Mouse (Mus musculus): ENCODE data around the gene Celsr1. TPM values are rescaled to one million over a fixed set of nuclear protein-coding genes. Genes with fewer than 3 reads are reported as not detected.

Celsr1 gene
- polyA plus RNA-seq, 1 experiment from 2014 or later, result 4.8 TPM

DNA sequence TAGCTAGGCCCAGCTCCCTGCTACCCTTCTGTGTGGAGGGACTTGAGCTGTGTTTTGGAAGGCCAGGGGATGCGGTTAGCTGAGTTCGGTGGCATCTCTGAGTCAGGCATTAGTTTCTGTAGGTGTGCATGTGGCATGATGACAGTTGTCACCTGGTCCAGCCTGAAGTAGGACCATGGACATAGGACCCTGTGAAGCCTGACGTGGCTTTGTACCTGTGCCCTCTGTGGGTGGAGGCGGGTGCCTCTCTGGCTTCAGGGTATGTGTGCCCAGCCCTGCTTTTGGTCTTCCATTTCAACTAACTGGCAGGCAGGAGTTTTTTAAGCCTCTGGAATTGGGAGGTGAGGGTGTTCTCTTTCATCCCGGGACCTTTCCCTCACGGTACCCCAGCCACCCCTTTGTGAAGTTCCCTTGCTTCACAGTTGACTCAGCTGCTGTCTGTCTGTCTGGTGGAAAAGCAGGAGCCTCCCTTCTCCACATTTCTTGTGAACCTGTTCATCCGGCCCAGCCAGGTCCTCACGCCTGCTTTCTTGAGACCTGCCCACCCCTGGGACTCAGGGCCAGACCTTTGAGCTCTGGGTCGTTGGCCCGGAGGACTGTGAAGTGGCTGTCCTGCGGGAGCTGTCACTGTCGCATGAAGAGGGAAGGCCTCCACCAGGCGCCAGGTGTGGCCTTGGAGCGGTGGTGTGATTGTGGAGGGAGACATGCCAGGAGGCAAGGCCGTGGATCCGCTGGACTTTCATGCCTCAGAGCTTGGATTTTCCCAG, 40.8 kb upstream of the Celsr1 start:
- Histone ChIP-seq H3K27ac (peak overlapping the region; percentile 14), H3K36me3 (no peaks in the 10 kb centered on the region), H3K4me1 (peaks cover 32% of the 10 kb centered on the region), H3K9me3 (no peaks in the 10 kb centered on the region), H3K27me3 (no peaks in the 10 kb centered on the region), H3K9ac (no peak overlapping the region), H3K4me2 (no peak overlapping the region; the same call in 1 of the 2 replicates), H3K4me3 (no peak overlapping the region)
- 69% methylated on average over 16 of the region's 16 CpGs for WGBS
- ATAC-seq (ENCODE audit: borderline replicate concordance, extremely low read depth, low FRiP score, low TSS enrichment), result no peak

DNA sequence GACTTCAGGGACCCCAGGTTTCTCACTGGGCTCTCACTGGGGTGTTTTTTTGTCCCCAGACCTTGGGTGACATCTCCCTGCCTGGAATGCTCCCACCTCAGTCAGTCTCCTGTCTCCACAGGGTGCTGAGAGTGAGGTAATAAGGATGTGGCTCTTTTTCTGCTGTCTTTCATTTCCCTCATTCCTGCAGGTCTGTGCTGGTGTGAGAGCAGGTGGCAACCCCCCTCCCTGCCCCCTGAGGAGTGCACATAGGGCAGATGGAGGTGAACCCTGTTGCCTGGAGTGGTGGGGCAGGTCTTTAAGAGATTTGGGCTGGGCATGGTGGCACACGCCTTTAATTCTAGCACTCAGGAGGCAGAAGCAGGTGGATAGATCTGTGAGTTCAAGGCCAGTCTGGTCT, 37.6 kb upstream of the Celsr1 start:
- Histone ChIP-seq H3K4me3 (no peak overlapping the region), H3K4me1 (peaks cover 47% of the 10 kb centered on the region), H3K27me3 (no peaks in the 10 kb centered on the region), H3K9me3 (no peaks in the 10 kb centered on the region), H3K9ac (no peak overlapping the region), H3K36me3 (no peaks in the 10 kb centered on the region), H3K27ac (no peak overlapping the region), H3K4me2 (no peak overlapping the region)
- WGBS, result 64% methylated on average over 1 of the region's 1 CpGs
- no peak for ATAC-seq (ENCODE audit: borderline replicate concordance, extremely low read depth, low FRiP score, low TSS enrichment)

DNA sequence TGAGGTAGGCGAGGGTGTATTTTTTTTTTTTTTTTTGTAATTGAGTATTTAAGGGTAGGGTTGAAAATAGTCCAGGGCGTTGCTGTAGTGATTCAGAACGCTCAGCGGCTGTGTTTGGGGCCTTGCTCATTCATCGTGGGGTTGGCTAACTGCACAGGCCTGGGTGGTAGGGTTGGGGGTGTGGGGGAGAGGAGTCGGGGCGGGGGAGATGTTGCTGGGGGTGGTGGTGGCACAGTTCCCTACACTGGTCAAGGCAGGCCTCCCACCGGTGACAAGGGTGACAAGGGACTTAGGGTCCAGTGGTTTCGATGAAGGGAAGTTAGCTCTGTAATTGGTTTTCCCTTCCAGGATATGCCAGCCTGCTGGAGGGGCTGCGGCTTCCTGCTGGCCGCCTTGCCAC, 36.8 kb upstream of the Celsr1 start:
- no peaks in the 10 kb centered on the region for H3K36me3 ChIP-seq
- H3K27me3 ChIP-seq, result no peaks in the 10 kb centered on the region
- no peak for ATAC-seq (ENCODE audit: borderline replicate concordance, extremely low read depth, low FRiP score, low TSS enrichment)
- no peak overlapping the region for H3K4me2 ChIP-seq
- peaks cover 47% of the 10 kb centered on the region for H3K4me1 ChIP-seq
- no peak overlapping the region for H3K4me3 ChIP-seq
- H3K9me3 ChIP-seq, result no peaks in the 10 kb centered on the region
- H3K27ac ChIP-seq, result no peak overlapping the region
- H3K9ac ChIP-seq, result no peak overlapping the region
- 61% methylated on average over 11 of the region's 11 CpGs for whole genome bisulfite sequencing

DNA sequence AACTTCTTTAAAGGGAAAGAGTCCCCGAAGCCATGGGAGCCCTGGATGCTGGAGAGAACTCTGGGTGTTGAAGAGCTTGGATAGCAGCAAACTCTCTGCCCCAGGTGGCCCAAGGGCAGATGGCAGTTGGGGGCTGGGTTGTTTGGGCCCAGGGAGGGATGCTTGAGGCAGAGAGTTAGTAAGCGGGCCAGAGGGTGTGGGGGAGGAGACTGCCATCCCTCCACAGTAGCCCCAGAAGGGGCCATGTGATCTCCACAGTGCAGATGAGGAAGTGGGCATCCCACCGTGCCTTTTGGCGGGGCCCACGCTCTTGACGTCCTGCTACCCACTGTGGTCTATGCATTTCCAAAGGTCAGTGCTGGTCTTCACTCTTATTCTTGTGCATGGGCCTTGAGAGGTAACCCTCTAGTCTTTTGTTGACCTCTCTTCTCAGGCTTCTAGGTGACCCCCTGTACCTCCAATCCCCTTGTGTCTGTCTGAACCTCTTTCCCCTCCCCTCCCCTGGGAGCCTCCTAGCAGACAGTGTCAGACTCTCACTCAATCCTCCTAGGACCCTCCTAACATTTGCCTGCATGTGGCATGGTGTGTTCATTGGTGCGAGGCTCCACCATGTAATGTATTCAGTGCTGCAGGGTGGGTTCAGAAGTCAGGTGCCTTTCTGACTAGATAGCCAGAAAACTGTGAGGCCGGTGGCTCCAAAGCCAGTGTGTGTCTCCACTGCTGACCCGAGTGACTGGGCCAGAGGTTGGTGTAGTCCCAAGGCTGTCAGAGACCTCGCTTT, 35.6 kb upstream of the Celsr1 start:
- H3K36me3 ChIP-seq, result no peaks in the 10 kb centered on the region
- no peak overlapping the region for H3K27ac ChIP-seq
- no peak overlapping the region for H3K4me2 ChIP-seq
- ATAC-seq (ENCODE audit: borderline replicate concordance, extremely low read depth, low FRiP score, low TSS enrichment), result no peak
- no peak overlapping the region for H3K9ac ChIP-seq
- H3K4me1 ChIP-seq, result peaks cover 42% of the 10 kb centered on the region
- no peaks in the 10 kb centered on the region for H3K27me3 ChIP-seq
- no peaks in the 10 kb centered on the region for H3K9me3 ChIP-seq
- WGBS, result 80% methylated on average over 10 of the region's 10 CpGs
- no peak overlapping the region for H3K4me3 ChIP-seq

DNA sequence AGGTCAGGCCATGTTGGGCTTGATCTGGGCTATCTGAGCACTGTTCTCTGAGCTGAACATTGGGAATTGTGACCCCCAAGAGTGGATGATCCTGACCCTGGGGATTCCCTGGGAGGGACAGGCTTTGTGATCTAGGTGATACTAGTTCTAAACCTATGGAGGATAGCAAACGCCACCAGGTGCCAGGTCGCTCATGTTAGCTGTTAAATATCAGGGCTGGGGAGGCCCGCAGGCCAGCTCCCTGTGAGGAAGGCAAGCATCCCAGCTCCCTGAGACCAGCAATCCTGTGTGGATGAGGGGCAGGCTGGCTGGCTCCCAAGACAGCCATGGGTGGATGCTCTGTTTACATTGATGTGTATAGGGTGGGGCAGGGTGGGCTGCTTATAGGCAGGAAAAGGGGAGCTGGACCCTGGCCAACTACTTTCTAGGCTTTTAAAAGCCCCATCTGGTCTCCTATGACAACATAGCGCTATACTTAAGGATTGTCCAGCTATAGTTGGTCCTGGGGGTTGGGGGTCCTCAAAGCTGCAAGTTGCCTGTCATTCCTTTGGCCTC, 34.4 kb upstream of the Celsr1 start:
- Histone ChIP-seq H3K4me3 (no peak overlapping the region), H3K4me1 (peaks cover 37% of the 10 kb centered on the region), H3K4me2 (no peak overlapping the region), H3K27ac (peak overlapping the region; percentile 36; the same call in 1 of the 2 replicates), H3K27me3 (no peaks in the 10 kb centered on the region), H3K9ac (no peak overlapping the region), H3K9me3 (no peaks in the 10 kb centered on the region), H3K36me3 (no peaks in the 10 kb centered on the region)
- WGBS, result 65% methylated on average over 4 of the region's 4 CpGs
- no peak for ATAC-seq (ENCODE audit: borderline replicate concordance, extremely low read depth, low FRiP score, low TSS enrichment)

DNA sequence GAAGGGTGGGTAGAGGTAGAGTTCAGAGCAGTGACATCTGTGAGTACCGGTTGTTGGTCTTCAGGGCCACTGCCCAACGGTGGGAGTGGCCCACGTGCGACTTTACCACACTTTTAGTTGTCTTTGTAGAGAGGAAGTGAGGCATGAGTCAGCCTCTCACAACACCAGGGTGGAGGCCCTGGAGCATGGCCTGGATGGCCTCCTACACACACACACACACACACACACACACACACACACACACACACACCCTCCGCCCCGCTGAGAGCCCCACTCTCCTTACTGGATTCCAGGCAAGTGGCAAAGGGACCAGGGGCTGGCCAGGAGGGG, 34.0 kb upstream of the Celsr1 start:
- Histone ChIP-seq H3K4me2 (no peak overlapping the region), H3K4me3 (no peak overlapping the region), H3K27ac (peak overlapping the region; percentile 36; the same call in 1 of the 2 replicates), H3K9ac (no peak overlapping the region), H3K4me1 (peaks cover 37% of the 10 kb centered on the region), H3K27me3 (no peaks in the 10 kb centered on the region), H3K36me3 (no peaks in the 10 kb centered on the region), H3K9me3 (no peaks in the 10 kb centered on the region)
- WGBS, result 36% methylated on average over 6 of the region's 6 CpGs
- ATAC-seq (ENCODE audit: borderline replicate concordance, extremely low read depth, low FRiP score, low TSS enrichment), result peak; percentile 43; the same call in 1 of the 2 replicates

- WGBS, result 38% methylated on average over 14 of the region's 14 CpGs
- Histone ChIP-seq H3K4me2 (no peak overlapping the region), H3K27me3 (no peaks in the 10 kb centered on the region), H3K4me1 (peaks cover 40% of the 10 kb centered on the region), H3K27ac (peak overlapping the region; percentile 36; the same call in 1 of the 2 replicates), H3K36me3 (no peaks in the 10 kb centered on the region), H3K9me3 (no peaks in the 10 kb centered on the region), H3K9ac (no peak overlapping the region), H3K4me3 (no peak overlapping the region)
- ATAC-seq (ENCODE audit: borderline replicate concordance, extremely low read depth, low FRiP score, low TSS enrichment), result 0 out of 2 replicates have a peak, but pooled peaks have one; percentile 32
Measured at GRCm38 (mm10) chr15:86066836-86067580, 33.4 kb upstream of the Celsr1 start.

DNA sequence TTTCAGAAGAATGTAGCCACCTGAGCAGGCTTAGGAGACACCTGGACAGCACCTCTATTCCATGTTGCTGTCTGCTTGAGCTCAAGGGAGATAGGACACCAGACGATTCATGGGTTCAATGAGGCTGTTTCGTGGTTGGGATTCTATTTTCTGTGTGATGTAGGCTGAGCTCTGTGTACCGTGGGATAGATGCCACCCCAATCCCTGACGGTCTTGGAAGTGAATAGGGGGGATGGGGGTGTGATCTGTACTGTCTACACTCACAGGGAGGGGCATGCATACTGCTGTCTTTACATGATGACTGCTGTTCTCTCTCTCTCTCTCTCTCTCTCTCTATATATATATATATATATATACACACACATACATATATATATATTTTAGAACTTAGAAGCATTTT, 31.8 kb upstream of the Celsr1 start:
- no peaks in the 10 kb centered on the region for H3K9me3 ChIP-seq
- WGBS, result 86% methylated on average over 4 of the region's 4 CpGs
- no peak overlapping the region for H3K4me2 ChIP-seq
- no peaks in the 10 kb centered on the region for H3K36me3 ChIP-seq
- no peak overlapping the region for H3K4me3 ChIP-seq
- H3K27me3 ChIP-seq, result no peaks in the 10 kb centered on the region
- no peak overlapping the region for H3K27ac ChIP-seq
- ATAC-seq (ENCODE audit: borderline replicate concordance, extremely low read depth, low FRiP score, low TSS enrichment), result no peak
- H3K9ac ChIP-seq, result no peak overlapping the region
- H3K4me1 ChIP-seq, result peaks cover 50% of the 10 kb centered on the region

DNA sequence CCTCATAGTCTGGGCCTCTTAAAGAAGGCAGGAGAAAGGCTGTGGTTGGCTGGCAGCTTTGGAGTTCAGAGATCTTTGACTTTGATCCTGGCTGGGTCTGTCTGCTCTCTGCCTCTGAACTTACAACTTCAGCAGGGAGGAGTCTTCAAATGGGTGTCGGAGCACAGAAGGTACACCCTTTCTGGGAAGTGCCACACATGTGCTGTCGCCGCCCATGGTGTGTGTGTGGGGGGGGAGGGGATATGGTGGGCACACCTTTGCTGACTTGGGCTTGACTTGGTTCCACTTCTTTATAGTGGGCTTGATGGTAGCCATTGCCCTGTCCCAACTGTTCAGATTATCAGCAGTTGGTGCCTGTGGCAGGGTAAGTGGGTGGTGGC, 31.3 kb upstream of the Celsr1 start:
- Histone ChIP-seq H3K4me3 (no peak overlapping the region), H3K36me3 (no peaks in the 10 kb centered on the region), H3K27me3 (no peaks in the 10 kb centered on the region), H3K4me1 (peaks cover 51% of the 10 kb centered on the region), H3K9me3 (no peaks in the 10 kb centered on the region), H3K4me2 (no peak overlapping the region), H3K9ac (no peak overlapping the region), H3K27ac (no peak overlapping the region)
- ATAC-seq (ENCODE audit: borderline replicate concordance, extremely low read depth, low FRiP score, low TSS enrichment), result no peak
- WGBS, result 90% methylated on average over 3 of the region's 3 CpGs

DNA sequence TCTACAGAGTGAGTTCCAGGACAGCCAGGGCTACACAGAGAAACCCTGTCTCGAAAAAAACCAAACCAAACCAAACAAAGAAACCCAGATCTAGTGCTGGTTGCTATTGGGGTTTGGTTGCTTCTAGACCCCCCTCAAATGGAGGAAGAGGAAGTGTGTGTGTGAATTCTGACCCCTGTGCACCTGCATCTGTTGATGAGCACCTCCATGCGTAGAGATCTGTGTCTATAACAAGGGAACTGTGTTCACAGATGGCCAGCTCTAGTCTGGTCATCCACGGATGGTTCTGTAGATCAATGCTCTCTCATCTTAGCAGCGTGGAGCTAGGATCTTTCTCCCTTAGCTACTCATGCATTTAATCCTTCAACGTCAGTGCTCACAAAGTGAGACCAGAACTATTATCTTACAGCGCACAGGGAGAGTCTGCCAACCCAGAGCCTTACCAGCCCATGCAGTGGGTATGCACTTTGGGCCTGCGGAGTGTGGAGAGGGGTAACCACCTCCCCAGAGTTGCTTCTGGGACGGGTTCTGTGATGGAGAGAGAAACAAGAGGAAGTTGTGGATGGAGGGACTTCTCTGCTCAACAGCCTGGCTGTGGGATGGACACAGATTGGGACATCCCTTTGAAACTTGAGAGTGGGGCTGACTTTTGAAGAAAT, 30.7 kb upstream of the Celsr1 start:
- peaks cover 56% of the 10 kb centered on the region for H3K4me1 ChIP-seq
- WGBS, result 84% methylated on average over 8 of the region's 8 CpGs

DNA sequence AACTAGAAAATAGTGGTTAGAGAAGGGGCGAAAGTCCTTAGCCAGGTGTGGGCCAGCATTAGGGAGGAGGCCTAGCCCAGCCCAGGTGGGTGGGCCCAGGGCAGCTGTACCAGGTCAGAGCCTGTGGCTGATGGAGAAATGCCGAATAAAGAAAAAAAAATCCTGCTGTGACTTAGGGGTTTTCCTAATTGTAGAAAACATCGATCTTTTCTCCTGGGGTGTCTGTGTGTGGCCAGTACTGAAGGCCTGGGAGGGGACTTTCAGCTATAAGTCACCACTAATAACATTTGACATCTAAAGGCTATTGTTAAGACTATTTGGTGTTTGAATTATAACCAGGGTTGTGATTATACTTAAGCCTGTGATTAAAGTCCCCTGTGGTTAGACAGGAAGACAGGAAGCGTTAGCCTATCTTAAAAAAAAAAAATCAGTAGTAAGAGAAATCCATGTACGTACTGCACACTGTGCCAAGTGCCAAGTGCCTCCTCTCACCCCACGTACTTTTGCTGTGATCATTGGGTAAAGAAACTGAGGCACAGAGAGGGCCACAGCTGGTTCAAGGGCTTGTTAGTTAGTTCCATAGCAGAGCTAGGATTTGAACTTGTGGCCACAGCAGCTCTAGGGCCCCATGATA, 28.4 kb upstream of the Celsr1 start:
- Histone ChIP-seq H3K27ac (no peak overlapping the region), H3K27me3 (no peaks in the 10 kb centered on the region), H3K4me2 (no peak overlapping the region), H3K4me1 (peaks cover 54% of the 10 kb centered on the region), H3K9ac (no peak overlapping the region), H3K9me3 (no peaks in the 10 kb centered on the region), H3K4me3 (no peak overlapping the region), H3K36me3 (no peaks in the 10 kb centered on the region)
- 57% methylated on average over 6 of the region's 6 CpGs for WGBS
- no peak for ATAC-seq (ENCODE audit: borderline replicate concordance, extremely low read depth, low FRiP score, low TSS enrichment)

More for the DNA sequence above, 30.7 kb upstream of the Celsr1 start:
- Histone ChIP-seq H3K4me2 (no peak overlapping the region), H3K9me3 (no peaks in the 10 kb centered on the region), H3K27me3 (no peaks in the 10 kb centered on the region), H3K9ac (no peak overlapping the region), H3K4me3 (no peak overlapping the region), H3K27ac (no peak overlapping the region), H3K36me3 (no peaks in the 10 kb centered on the region)
- ATAC-seq (ENCODE audit: borderline replicate concordance, extremely low read depth, low FRiP score, low TSS enrichment), result no peak

Data from lung, embryonic 15.5 days (tissue).